Mouse (Mus musculus) cerebellum, adult 2 months (tissue): Measurements from ENCODE around the gene Hip1r.

Experiments used
- CTCF ChIP-seq: fragments of 200-500 bp; IDR thresholded peaks from 2 replicates; pipeline ENCODE4 v1.5.1; 2011; ENCODE audit warnings: low read depth, mild to moderate bottlenecking, control low read depth, low read length, moderate library complexity, borderline replicate concordance; ENCODE audit not compliant: insufficient read depth
- POLR2A ChIP-seq: fragments of 200-500 bp; IDR thresholded peaks from 2 replicates; pipeline ENCODE4 v1.6.1; 2011; ENCODE audit warnings: low read length, control low read depth, borderline replicate concordance; ENCODE audit not compliant: insufficient read depth

DNA sequence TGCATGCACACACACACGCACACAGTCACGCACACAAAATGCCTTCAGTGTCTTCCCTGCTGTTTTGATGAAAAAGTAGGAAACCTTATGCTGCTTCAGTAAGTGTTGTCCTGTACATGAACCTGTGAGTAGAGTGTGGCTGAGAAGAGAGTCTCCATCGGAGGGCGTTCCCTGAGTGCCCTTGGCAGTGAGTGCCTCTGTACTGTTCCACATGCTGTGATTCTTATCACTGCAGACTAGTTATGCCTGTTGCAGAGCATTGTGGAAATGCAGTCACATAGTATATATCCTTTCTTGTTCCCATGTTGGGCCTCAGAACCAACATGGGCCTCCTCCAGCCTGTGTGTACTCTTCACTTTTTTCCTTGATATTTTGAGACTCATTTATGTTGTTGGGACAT is 9.2 kb upstream of the Hip1r start:
- no peak for TF ChIP-seq CTCF
- no peak for TF ChIP-seq POLR2A
